Mouse (Mus musculus): Measurements from ENCODE around the gene Lcorl. TPM values are rescaled to one million over a fixed set of nuclear protein-coding genes. Genes with fewer than 3 reads are reported as not detected.

Lcorl gene
- total and polyA plus RNA-seq, 3 experiments = 0.57 to 7.8 (median 7.1) TPM

GRCm38 (mm10) chr5:45875472-45875871 lies 18.1 kb upstream of the Lcorl start:
- no peaks in the 10 kb centered on the region for H3K27me3 ChIP-seq (ENCODE audit: control insufficient read depth, insufficient read depth, low read length)
- H3K36me3 ChIP-seq (ENCODE audit: control insufficient read depth, insufficient read depth, low read length) = no peaks in the 10 kb centered on the region
- H3K79me2 ChIP-seq (replicated peaks; ENCODE audit: control insufficient read depth, insufficient read depth, low read length) = no peaks in the 10 kb centered on the region
- no peak overlapping the region for H3K9ac ChIP-seq (ENCODE audit: low read depth, low read length)
- no peak for DNase-seq
- intact Hi-C loops (cut with DNase I) = no loop called here
- no peaks in the 10 kb centered on the region for H3K4me1 ChIP-seq (ENCODE audit: control insufficient read depth, insufficient read depth, low read length)
- H3K4me3 ChIP-seq = no peak overlapping the region
- no peak overlapping the region for H3K27ac ChIP-seq
- TF ChIP-seq EP300 (IDR thresholded peaks at IDR 0.05; ENCODE audit: insufficient read depth, low read depth, low read length) (no peak), CTCF (IDR thresholded peaks at IDR 0.05) (no peak), POLR2A (IDR thresholded peaks at IDR 0.05; ENCODE audit: insufficient read depth, low read depth, low read length) (no peak)
- 70% methylated on average over 4 of the region's 4 CpGs for WGBS

GRCm38 (mm10) chr5:45874284-45875030 lies 17.0 kb upstream of the Lcorl start:
- TF ChIP-seq CTCF (IDR thresholded peaks at IDR 0.05) (no peak), POLR2A (IDR thresholded peaks at IDR 0.05; ENCODE audit: insufficient read depth, low read depth, low read length) (no peak), EP300 (IDR thresholded peaks at IDR 0.05; ENCODE audit: insufficient read depth, low read depth, low read length) (no peak)
- H3K4me3 ChIP-seq = no peak overlapping the region
- intact Hi-C loops (cut with DNase I) = no loop called here
- no peak overlapping the region for H3K27ac ChIP-seq
- 69% methylated on average over 4 of the region's 4 CpGs for WGBS
- H3K79me2 ChIP-seq (replicated peaks; ENCODE audit: control insufficient read depth, insufficient read depth, low read length) = no peaks in the 10 kb centered on the region
- H3K4me1 ChIP-seq (ENCODE audit: control insufficient read depth, insufficient read depth, low read length) = no peaks in the 10 kb centered on the region
- no peaks in the 10 kb centered on the region for H3K27me3 ChIP-seq (ENCODE audit: control insufficient read depth, insufficient read depth, low read length)
- DNase-seq = no peak
- no peaks in the 10 kb centered on the region for H3K36me3 ChIP-seq (ENCODE audit: control insufficient read depth, insufficient read depth, low read length)
- no peak overlapping the region for H3K9ac ChIP-seq (ENCODE audit: low read depth, low read length)

DNA sequence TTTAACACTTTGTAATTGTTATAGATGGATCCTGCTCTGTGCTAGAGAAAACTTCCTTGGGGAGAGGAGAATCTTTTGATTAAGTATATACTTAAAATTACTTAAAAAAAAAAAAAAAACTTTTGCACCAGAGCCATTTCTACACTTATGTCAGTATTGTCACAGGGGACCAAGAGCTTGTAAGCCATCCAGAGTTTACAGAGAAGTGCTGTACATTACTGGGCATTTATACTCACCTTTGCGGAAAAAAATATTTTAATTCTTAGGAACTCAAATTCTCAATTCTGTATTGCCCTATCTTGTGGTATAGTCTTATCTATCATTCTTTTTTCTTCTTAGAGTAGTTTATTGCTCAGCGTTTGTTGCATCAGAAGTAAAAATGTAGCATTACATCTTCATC lies 953 bp upstream of the Lcorl start:
- peak overlapping the region; percentile 85 for H3K4me3 ChIP-seq
- no peaks in the 10 kb centered on the region for H3K36me3 ChIP-seq (ENCODE audit: control insufficient read depth, insufficient read depth, low read length)
- H3K4me1 ChIP-seq (ENCODE audit: control insufficient read depth, insufficient read depth, low read length) = peaks cover 2% of the 10 kb centered on the region
- no peak for DNase-seq
- intact Hi-C loops (cut with DNase I) = loop anchor here (5.0 kb wide), 6 partner anchors 69 to 489 kb away; partner anchors contain the start of genes Lap3 and Ncapg
- H3K79me2 ChIP-seq (replicated peaks; ENCODE audit: control insufficient read depth, insufficient read depth, low read length) = no peaks in the 10 kb centered on the region
- no peaks in the 10 kb centered on the region for H3K27me3 ChIP-seq (ENCODE audit: control insufficient read depth, insufficient read depth, low read length)
- no peak overlapping the region for H3K27ac ChIP-seq
- H3K9ac ChIP-seq (ENCODE audit: low read depth, low read length) = no peak overlapping the region
- WGBS = 92% methylated on average over 2 of the region's 2 CpGs
- TF ChIP-seq EP300 (IDR thresholded peaks at IDR 0.05; ENCODE audit: insufficient read depth, low read depth, low read length) = no peak

DNA sequence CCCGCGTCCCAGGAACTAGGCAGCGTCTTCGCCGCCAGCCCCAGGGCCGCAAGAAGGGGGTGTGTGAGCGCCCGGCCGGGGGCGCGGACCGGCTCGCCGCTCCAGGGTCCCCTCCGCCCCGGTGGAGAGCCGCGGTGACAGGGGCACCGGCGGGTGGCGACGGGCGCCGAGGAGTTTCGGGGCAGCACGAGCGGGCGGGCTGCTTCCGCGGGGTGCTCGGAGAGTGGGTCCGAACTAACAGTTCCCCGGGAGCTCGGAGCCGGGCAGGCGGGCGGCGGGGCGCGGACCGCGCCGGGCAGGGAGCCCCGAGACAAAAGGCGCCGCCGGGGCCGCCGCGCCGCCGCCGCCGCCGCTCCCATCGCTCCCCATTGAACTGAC lies 550 bp downstream of the Lcorl start:
- Histone ChIP-seq H3K4me1 (ENCODE audit: control insufficient read depth, insufficient read depth, low read length) (peaks cover 2% of the 10 kb centered on the region), H3K27me3 (ENCODE audit: control insufficient read depth, insufficient read depth, low read length) (no peaks in the 10 kb centered on the region), H3K4me3 (peak overlapping the region; percentile 85), H3K27ac (peak overlapping the region; percentile 92), H3K9ac (ENCODE audit: low read depth, low read length) (peak overlapping the region; percentile 83), H3K36me3 (ENCODE audit: control insufficient read depth, insufficient read depth, low read length) (no peaks in the 10 kb centered on the region), H3K79me2 (replicated peaks; ENCODE audit: control insufficient read depth, insufficient read depth, low read length) (no peaks in the 10 kb centered on the region)
- TF ChIP-seq EP300 (IDR thresholded peaks at IDR 0.05; ENCODE audit: insufficient read depth, low read depth, low read length) = no peak
- TF ChIP-seq CTCF (IDR thresholded peaks at IDR 0.05) = no peak
- TF ChIP-seq POLR2A (IDR thresholded peaks at IDR 0.05; ENCODE audit: insufficient read depth, low read depth, low read length) = no peak
- DNase-seq = no peak
- intact Hi-C loops (cut with DNase I) = loop anchor here (5.0 kb wide), 6 partner anchors 70 to 490 kb away; partner anchors contain the start of genes Lap3 and Ncapg
- WGBS = under 1% methylated on average over 56 of the region's 56 CpGs

- Histone ChIP-seq H3K4me3 (peak overlapping the region; percentile 85), H3K4me1 (ENCODE audit: control insufficient read depth, insufficient read depth, low read length) (peaks cover 2% of the 10 kb centered on the region), H3K36me3 (ENCODE audit: control insufficient read depth, insufficient read depth, low read length) (no peaks in the 10 kb centered on the region), H3K27ac (peak overlapping the region; percentile 92), H3K9ac (ENCODE audit: low read depth, low read length) (peak overlapping the region; percentile 68), H3K27me3 (ENCODE audit: control insufficient read depth, insufficient read depth, low read length) (no peaks in the 10 kb centered on the region), H3K79me2 (replicated peaks; ENCODE audit: control insufficient read depth, insufficient read depth, low read length) (no peaks in the 10 kb centered on the region)
- TF ChIP-seq POLR2A (IDR thresholded peaks at IDR 0.05; ENCODE audit: insufficient read depth, low read depth, low read length) (no peak), EP300 (IDR thresholded peaks at IDR 0.05; ENCODE audit: insufficient read depth, low read depth, low read length) (no peak), CTCF (IDR thresholded peaks at IDR 0.05) (no peak)
- peak; percentile 64 to 66 for DNase-seq
- intact Hi-C loops (cut with DNase I) = loop anchor here (5.0 kb wide), 6 partner anchors 71 to 491 kb away; partner anchors contain the start of genes Lap3 and Ncapg
- under 1% methylated on average over 28 of the region's 37 CpGs for WGBS
Observed at GRCm38 (mm10) chr5:45856303-45856821, 1.1 kb downstream of the Lcorl start.

Data from heart, adult 2 months (tissue).